Mouse (Mus musculus): ENCODE results near the gene Lct. TPM values are rescaled to one million over a fixed set of nuclear protein-coding genes. Genes with fewer than 3 reads are reported as not detected.
"Not testable (repeated sequence)": the region's sequence is repeated elsewhere in the genome, so short reads cannot be mapped to it uniquely, and the experiment has no call there.

Gene Lct
- polyA plus RNA-seq, 1 experiment from 2014 or later = not detected

- no peak overlapping the region for H3K9ac ChIP-seq (ENCODE audit: low read depth, low read length)
- H3K27ac ChIP-seq (ENCODE audit: low read depth, low read length) = no peak overlapping the region
- H3K27me3 ChIP-seq (ENCODE audit: control insufficient read depth, insufficient read depth, low read length) = no peaks in the 10 kb centered on the region
- ATAC-seq (replicated peaks; ENCODE audit: insufficient number of reproducible peaks, low FRiP score, low TSS enrichment) = no peak
- WGBS (ENCODE audit: insufficient replicate concordance) = 94% methylated on average over 3 of the region's 3 CpGs
- no peak overlapping the region for H3K4me2 ChIP-seq
- no peak overlapping the region for H3K4me3 ChIP-seq (ENCODE audit: low read depth, low read length)
- no peaks in the 10 kb centered on the region for H3K4me1 ChIP-seq (ENCODE audit: control insufficient read depth, insufficient read depth, low read length)
- peaks cover 20% of the 10 kb centered on the region for H3K36me3 ChIP-seq (ENCODE audit: control insufficient read depth, insufficient read depth, low read length)
- H3K9me3 ChIP-seq (replicated peaks; ENCODE audit: control insufficient read depth, low read length) = no peaks in the 10 kb centered on the region
These were observed 45.2 kb downstream of the Lct start for GRCm38 (mm10) chr1:128282924-128283323.

- WGBS (ENCODE audit: insufficient replicate concordance) = 95% methylated on average over 3 of the region's 3 CpGs
- Histone ChIP-seq H3K4me1 (ENCODE audit: control insufficient read depth, insufficient read depth, low read length) (no peaks in the 10 kb centered on the region), H3K4me3 (ENCODE audit: low read depth, low read length) (no peak overlapping the region), H3K27ac (ENCODE audit: low read depth, low read length) (no peak overlapping the region), H3K4me2 (no peak overlapping the region), H3K27me3 (ENCODE audit: control insufficient read depth, insufficient read depth, low read length) (no peaks in the 10 kb centered on the region), H3K36me3 (ENCODE audit: control insufficient read depth, insufficient read depth, low read length) (peaks cover 30% of the 10 kb centered on the region), H3K9ac (ENCODE audit: low read depth, low read length) (no peak overlapping the region), H3K9me3 (replicated peaks; ENCODE audit: control insufficient read depth, low read length) (no peaks in the 10 kb centered on the region)
- no peak for ATAC-seq (replicated peaks; ENCODE audit: insufficient number of reproducible peaks, low FRiP score, low TSS enrichment)
These were observed 46.4 kb downstream of the Lct start for GRCm38 (mm10) chr1:128281753-128282152.

- Histone ChIP-seq H3K4me1 (ENCODE audit: control insufficient read depth, insufficient read depth, low read length) (no peaks in the 10 kb centered on the region), H3K4me2 (no peak overlapping the region), H3K9ac (ENCODE audit: low read depth, low read length) (no peak overlapping the region), H3K9me3 (replicated peaks; ENCODE audit: control insufficient read depth, low read length) (no peaks in the 10 kb centered on the region), H3K27me3 (ENCODE audit: control insufficient read depth, insufficient read depth, low read length) (no peaks in the 10 kb centered on the region), H3K4me3 (ENCODE audit: low read depth, low read length) (no peak overlapping the region), H3K27ac (ENCODE audit: low read depth, low read length) (no peak overlapping the region), H3K36me3 (ENCODE audit: control insufficient read depth, insufficient read depth, low read length) (peaks cover 35% of the 10 kb centered on the region)
- 92% methylated on average over 3 of the region's 3 CpGs for WGBS (ENCODE audit: insufficient replicate concordance)
- ATAC-seq (replicated peaks; ENCODE audit: insufficient number of reproducible peaks, low FRiP score, low TSS enrichment) = no peak
These were observed 49.6 kb downstream of the Lct start for GRCm38 (mm10) chr1:128278563-128278962.

DNA sequence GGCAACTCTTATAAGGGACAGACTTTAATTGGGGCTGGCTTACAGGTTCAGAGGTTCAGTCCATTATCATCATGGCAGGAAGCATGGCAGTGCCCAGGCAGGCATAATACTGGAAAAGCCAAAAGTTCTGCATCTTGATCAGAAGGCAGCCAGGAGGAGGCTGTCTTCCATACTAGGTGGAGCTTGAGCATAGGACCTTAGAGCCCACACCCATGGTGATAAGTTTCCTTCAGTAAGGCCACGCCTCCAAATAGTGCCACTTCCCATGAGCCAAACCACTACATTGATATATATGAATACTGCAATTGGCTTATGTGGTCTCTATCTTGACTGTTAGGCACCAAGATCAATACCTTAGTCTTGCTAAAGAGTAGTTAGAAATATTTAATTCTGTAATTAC, 52.2 kb downstream of the Lct start:
- WGBS (ENCODE audit: insufficient replicate concordance) = 80% methylated on average over 1 of the region's 1 CpGs
- H3K27me3 ChIP-seq (ENCODE audit: control insufficient read depth, insufficient read depth, low read length) = no peaks in the 10 kb centered on the region
- no peak overlapping the region for H3K4me3 ChIP-seq (ENCODE audit: low read depth, low read length)
- no peaks in the 10 kb centered on the region for H3K9me3 ChIP-seq (replicated peaks; ENCODE audit: control insufficient read depth, low read length)
- H3K4me1 ChIP-seq (ENCODE audit: control insufficient read depth, insufficient read depth, low read length) = no peaks in the 10 kb centered on the region
- H3K9ac ChIP-seq (ENCODE audit: low read depth, low read length) = no peak overlapping the region
- peaks cover 42% of the 10 kb centered on the region for H3K36me3 ChIP-seq (ENCODE audit: control insufficient read depth, insufficient read depth, low read length)
- no peak overlapping the region for H3K4me2 ChIP-seq
- ATAC-seq (replicated peaks; ENCODE audit: insufficient number of reproducible peaks, low FRiP score, low TSS enrichment) = no peak
- H3K27ac ChIP-seq (ENCODE audit: low read depth, low read length) = no peak overlapping the region

DNA sequence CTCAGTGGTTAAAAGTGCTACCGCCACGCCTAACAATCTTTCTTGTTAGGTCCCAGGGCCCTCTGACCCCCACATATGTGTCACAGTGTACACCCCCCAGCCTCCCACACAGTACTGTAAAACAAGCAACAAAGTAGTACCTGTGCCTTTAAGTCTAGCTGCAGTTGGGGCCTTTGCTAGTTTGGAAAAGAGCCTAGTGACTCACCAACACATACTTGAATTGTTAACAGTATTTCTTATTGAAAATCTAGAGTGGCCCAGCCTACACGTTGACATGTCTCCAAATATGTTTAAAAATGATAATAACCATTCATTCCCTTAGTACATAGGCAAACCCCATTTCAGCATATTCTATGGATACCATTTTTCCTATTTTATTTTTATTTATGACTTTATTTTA, 57.4 kb downstream of the Lct start:
- ATAC-seq (replicated peaks; ENCODE audit: insufficient number of reproducible peaks, low FRiP score, low TSS enrichment) = no peak
- WGBS (ENCODE audit: insufficient replicate concordance) = 85% methylated on average over 3 of the region's 3 CpGs
- peaks cover 34% of the 10 kb centered on the region for H3K36me3 ChIP-seq (ENCODE audit: control insufficient read depth, insufficient read depth, low read length)

DNA sequence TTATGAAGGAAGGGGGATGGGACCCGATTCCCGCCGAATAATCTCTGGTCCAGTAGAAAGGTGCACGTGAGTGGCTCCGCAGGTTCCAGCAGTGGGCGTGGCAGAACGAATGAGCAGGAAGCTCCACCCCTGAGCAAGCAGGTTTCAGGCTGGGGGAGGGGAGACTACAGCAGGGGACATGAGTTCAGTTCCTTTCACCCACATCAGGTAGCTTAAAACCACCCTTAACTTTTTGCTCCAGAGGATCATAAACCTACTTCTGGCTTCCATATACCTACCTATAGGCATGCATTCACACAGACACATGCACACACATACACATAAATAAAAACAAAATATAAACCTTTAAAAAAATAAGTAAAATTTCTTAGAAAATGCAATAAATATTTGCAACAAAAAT, 61.1 kb downstream of the Lct start:
- WGBS (ENCODE audit: insufficient replicate concordance) = 81% methylated on average over 7 of the region's 7 CpGs
- H3K27me3 ChIP-seq (ENCODE audit: control insufficient read depth, insufficient read depth, low read length); ATAC-seq (replicated peaks; ENCODE audit: insufficient number of reproducible peaks, low FRiP score, low TSS enrichment): not testable (repeated sequence)

More for the DNA sequence above, 57.4 kb downstream of the Lct start:
- H3K9ac ChIP-seq (ENCODE audit: low read depth, low read length) = no peak overlapping the region
- no peaks in the 10 kb centered on the region for H3K4me1 ChIP-seq (ENCODE audit: control insufficient read depth, insufficient read depth, low read length)
- no peak overlapping the region for H3K4me3 ChIP-seq (ENCODE audit: low read depth, low read length)
- no peaks in the 10 kb centered on the region for H3K9me3 ChIP-seq (replicated peaks; ENCODE audit: control insufficient read depth, low read length)
- no peak overlapping the region for H3K27ac ChIP-seq (ENCODE audit: low read depth, low read length)
- H3K27me3 ChIP-seq (ENCODE audit: control insufficient read depth, insufficient read depth, low read length) = no peaks in the 10 kb centered on the region
- no peak overlapping the region for H3K4me2 ChIP-seq

GRCm38 (mm10) chr1:128244727-128245355, 83.3 kb downstream of the Lct start:
- peak overlapping the region; percentile 81 for H3K4me3 ChIP-seq (ENCODE audit: low read depth, low read length)
- 2% methylated on average over 19 of the region's 19 CpGs for WGBS (ENCODE audit: insufficient replicate concordance)

More for the DNA sequence above, 61.1 kb downstream of the Lct start:
- H3K4me1 ChIP-seq (ENCODE audit: control insufficient read depth, insufficient read depth, low read length); H3K4me3 ChIP-seq (ENCODE audit: low read depth, low read length); H3K4me2 ChIP-seq; H3K27ac ChIP-seq (ENCODE audit: low read depth, low read length); H3K9me3 ChIP-seq (replicated peaks; ENCODE audit: control insufficient read depth, low read length); H3K9ac ChIP-seq (ENCODE audit: low read depth, low read length): not testable (repeated sequence)
- H3K36me3 ChIP-seq (ENCODE audit: control insufficient read depth, insufficient read depth, low read length) = peaks cover 28% of the 10 kb centered on the region

GRCm38 (mm10) chr1:128243996-128244726, 84.0 kb downstream of the Lct start:
- WGBS (ENCODE audit: insufficient replicate concordance) = under 1% methylated on average over 71 of the region's 71 CpGs
- peak; percentile 91 for ATAC-seq (replicated peaks; ENCODE audit: insufficient number of reproducible peaks, low FRiP score, low TSS enrichment)
- H3K4me2 ChIP-seq = peak overlapping the region; percentile 85
- peaks cover 4% of the 10 kb centered on the region; the same call in 1 of the 2 replicates for H3K4me1 ChIP-seq (ENCODE audit: control insufficient read depth, insufficient read depth, low read length)
- no peaks in the 10 kb centered on the region for H3K36me3 ChIP-seq (ENCODE audit: control insufficient read depth, insufficient read depth, low read length)
- peak overlapping the region; percentile 88 for H3K9ac ChIP-seq (ENCODE audit: low read depth, low read length)
- peak overlapping the region; percentile 90 for H3K27ac ChIP-seq (ENCODE audit: low read depth, low read length)
- H3K27me3 ChIP-seq (ENCODE audit: control insufficient read depth, insufficient read depth, low read length) = no peaks in the 10 kb centered on the region
- peak overlapping the region; percentile 81 for H3K4me3 ChIP-seq (ENCODE audit: low read depth, low read length)
- no peaks in the 10 kb centered on the region for H3K9me3 ChIP-seq (replicated peaks; ENCODE audit: control insufficient read depth, low read length)

More at GRCm38 (mm10) chr1:128244727-128245355, 83.3 kb downstream of the Lct start:
- peak overlapping the region; percentile 85 for H3K4me2 ChIP-seq
- ATAC-seq (replicated peaks; ENCODE audit: insufficient number of reproducible peaks, low FRiP score, low TSS enrichment) = peak; percentile 53
- no peaks in the 10 kb centered on the region for H3K27me3 ChIP-seq (ENCODE audit: control insufficient read depth, insufficient read depth, low read length)
- H3K27ac ChIP-seq (ENCODE audit: low read depth, low read length) = peak overlapping the region; percentile 90
- peaks cover 4% of the 10 kb centered on the region; the same call in 1 of the 2 replicates for H3K4me1 ChIP-seq (ENCODE audit: control insufficient read depth, insufficient read depth, low read length)
- H3K36me3 ChIP-seq (ENCODE audit: control insufficient read depth, insufficient read depth, low read length) = no peaks in the 10 kb centered on the region
- no peaks in the 10 kb centered on the region for H3K9me3 ChIP-seq (replicated peaks; ENCODE audit: control insufficient read depth, low read length)
- H3K9ac ChIP-seq (ENCODE audit: low read depth, low read length) = peak overlapping the region; percentile 88
